Mouse (Mus musculus): ENCODE data around the gene Rbm24. TPM values are rescaled to one million over a fixed set of nuclear protein-coding genes. Genes with fewer than 3 reads are reported as not detected.

The Rbm24 gene
- 0.64 and 0.97 TPM in 2 replicates for polyA plus RNA-seq (2011; ENCODE audit: insufficient read depth, insufficient read length, low read depth, missing spikeins)

DNA sequence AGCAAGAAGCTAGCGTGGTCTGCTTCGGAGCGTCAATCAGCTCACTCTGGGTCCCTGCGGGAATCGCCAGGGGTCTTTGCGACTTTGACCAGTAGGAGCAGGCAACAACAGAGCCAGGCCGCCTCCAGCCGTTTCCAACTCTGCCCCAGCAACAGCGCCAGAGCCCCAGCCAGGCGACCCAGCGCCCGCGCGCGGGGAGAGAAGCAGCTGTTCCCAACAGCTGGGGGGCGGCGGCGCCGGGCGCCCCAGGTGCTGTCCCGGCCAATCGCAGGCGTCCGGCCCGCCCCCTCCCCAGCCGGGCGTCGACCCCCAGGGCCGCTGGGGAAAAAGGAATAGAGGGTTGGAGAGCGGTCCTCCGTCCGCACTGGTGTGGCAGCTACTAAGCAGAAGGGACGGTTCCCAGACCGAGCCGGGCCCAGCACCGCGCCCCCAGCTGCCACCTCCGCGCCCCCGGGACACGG, at the start of gene Rbm24:
Gene Rbm24 (plus strand): TSS at position 294 of the 461 bp plus-strand sequence.
- TF ChIP-seq EP300 (IDR thresholded peaks at IDR 0.05; ENCODE audit: insufficient read depth, low read depth, low read length) (no peak), CTCF (IDR thresholded peaks at IDR 0.05; ENCODE audit: low read depth, low read length) (no peak), POLR2A (IDR thresholded peaks at IDR 0.05; ENCODE audit: insufficient read depth, low read length) (no peak)
- Histone ChIP-seq H3K27me3 (ENCODE audit: control insufficient read depth, insufficient read depth, low read length, poor library complexity, severe bottlenecking) (peaks cover 6% of the 10 kb centered on the region), H3K4me1 (ENCODE audit: control insufficient read depth, insufficient read depth, low read length) (no peaks in the 10 kb centered on the region), H3K9ac (ENCODE audit: low read depth, poor library complexity, severe bottlenecking) (peak within 1 kb of the TSS; percentile 54), H3K4me3 (ENCODE audit: low read depth, low read length) (peak within 1 kb of the TSS; percentile 50), H3K36me3 (ENCODE audit: control insufficient read depth, insufficient read depth, low read length, poor library complexity, severe bottlenecking) (no peaks in the 10 kb centered on the region), H3K9me3 (replicated peaks; ENCODE audit: control insufficient read depth, insufficient read depth, low read length, poor library complexity, severe bottlenecking) (no peaks in the 10 kb centered on the region), H3K27ac (ENCODE audit: insufficient read depth, low read length) (no peak within 1 kb of the TSS)

DNA sequence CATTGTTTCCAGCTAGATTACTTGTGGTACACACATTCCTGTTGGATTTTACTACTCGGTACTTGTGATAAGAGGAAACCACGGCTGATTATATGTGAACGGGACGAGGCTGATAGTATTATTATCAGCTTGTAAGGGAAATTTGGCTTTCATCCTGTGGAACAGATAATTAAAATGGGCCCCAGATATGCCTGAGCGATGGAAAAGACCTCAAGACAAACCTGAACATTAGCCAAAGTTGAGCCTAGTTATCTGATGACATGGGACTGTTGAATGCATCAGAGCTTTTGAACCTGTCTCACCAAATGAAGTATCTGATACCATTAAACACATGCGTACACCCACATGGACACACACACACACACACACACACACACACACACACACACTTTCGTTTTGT, 45.4 kb upstream of the Rbm24 start:
- H3K4me1 ChIP-seq (ENCODE audit: control insufficient read depth, insufficient read depth, low read length): no peaks in the 10 kb centered on the region
- no peak overlapping the region for H3K4me3 ChIP-seq (ENCODE audit: low read depth, low read length)
- no peak overlapping the region for H3K27ac ChIP-seq (ENCODE audit: insufficient read depth, low read length)
- H3K27me3 ChIP-seq (ENCODE audit: control insufficient read depth, insufficient read depth, low read length, poor library complexity, severe bottlenecking): no peaks in the 10 kb centered on the region
- H3K9ac ChIP-seq (ENCODE audit: low read depth, poor library complexity, severe bottlenecking): no peak overlapping the region
- no peak for TF ChIP-seq POLR2A (IDR thresholded peaks at IDR 0.05; ENCODE audit: insufficient read depth, low read length)
- no peak for TF ChIP-seq EP300 (IDR thresholded peaks at IDR 0.05; ENCODE audit: insufficient read depth, low read depth, low read length)
- TF ChIP-seq CTCF (IDR thresholded peaks at IDR 0.05; ENCODE audit: low read depth, low read length): no peak
- peaks cover 9% of the 10 kb centered on the region for H3K9me3 ChIP-seq (replicated peaks; ENCODE audit: control insufficient read depth, insufficient read depth, low read length, poor library complexity, severe bottlenecking)
- no peaks in the 10 kb centered on the region for H3K36me3 ChIP-seq (ENCODE audit: control insufficient read depth, insufficient read depth, low read length, poor library complexity, severe bottlenecking)

DNA sequence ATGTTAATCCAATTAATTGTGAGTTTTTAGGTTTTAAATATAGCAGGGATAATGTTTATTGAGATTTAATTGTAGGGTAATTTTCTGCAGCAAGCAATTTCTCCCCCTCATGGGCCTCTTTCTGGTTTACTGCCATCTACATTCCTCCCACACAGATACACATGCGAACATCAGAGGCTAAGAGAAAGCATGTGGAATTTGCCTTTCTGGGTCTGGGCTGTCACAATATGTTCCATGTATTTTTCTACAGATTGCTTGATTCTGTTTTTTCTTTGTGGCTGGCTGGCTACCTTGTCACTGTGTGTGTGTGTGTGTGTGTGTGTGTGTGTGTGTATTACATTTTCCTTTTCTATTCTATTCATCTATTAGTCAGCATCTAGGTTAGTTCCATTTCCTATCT, 42.9 kb upstream of the Rbm24 start:
- no peak for TF ChIP-seq POLR2A (IDR thresholded peaks at IDR 0.05; ENCODE audit: insufficient read depth, low read length)
- no peak for TF ChIP-seq EP300 (IDR thresholded peaks at IDR 0.05; ENCODE audit: insufficient read depth, low read depth, low read length)
- no peak for TF ChIP-seq CTCF (IDR thresholded peaks at IDR 0.05; ENCODE audit: low read depth, low read length)
- no peak overlapping the region for H3K9ac ChIP-seq (ENCODE audit: low read depth, poor library complexity, severe bottlenecking)
- H3K27me3 ChIP-seq (ENCODE audit: control insufficient read depth, insufficient read depth, low read length, poor library complexity, severe bottlenecking): no peaks in the 10 kb centered on the region
- H3K4me3 ChIP-seq (ENCODE audit: low read depth, low read length): no peak overlapping the region
- no peak overlapping the region for H3K27ac ChIP-seq (ENCODE audit: insufficient read depth, low read length)
- no peaks in the 10 kb centered on the region for H3K4me1 ChIP-seq (ENCODE audit: control insufficient read depth, insufficient read depth, low read length)
- H3K9me3 ChIP-seq (replicated peaks; ENCODE audit: control insufficient read depth, insufficient read depth, low read length, poor library complexity, severe bottlenecking): peaks cover 9% of the 10 kb centered on the region
- no peaks in the 10 kb centered on the region for H3K36me3 ChIP-seq (ENCODE audit: control insufficient read depth, insufficient read depth, low read length, poor library complexity, severe bottlenecking)

- no peak for TF ChIP-seq POLR2A (IDR thresholded peaks at IDR 0.05; ENCODE audit: insufficient read depth, low read length)
- TF ChIP-seq CTCF (IDR thresholded peaks at IDR 0.05; ENCODE audit: low read depth, low read length): no peak
- no peak for TF ChIP-seq EP300 (IDR thresholded peaks at IDR 0.05; ENCODE audit: insufficient read depth, low read depth, low read length)
- H3K36me3 ChIP-seq (ENCODE audit: control insufficient read depth, insufficient read depth, low read length, poor library complexity, severe bottlenecking): no peaks in the 10 kb centered on the region
- H3K4me1 ChIP-seq (ENCODE audit: control insufficient read depth, insufficient read depth, low read length): no peaks in the 10 kb centered on the region
- H3K9me3 ChIP-seq (replicated peaks; ENCODE audit: control insufficient read depth, insufficient read depth, low read length, poor library complexity, severe bottlenecking): peaks cover 10% of the 10 kb centered on the region
- H3K27ac ChIP-seq (ENCODE audit: insufficient read depth, low read length): no peak overlapping the region
- H3K4me3 ChIP-seq (ENCODE audit: low read depth, low read length): no peak overlapping the region
- no peaks in the 10 kb centered on the region for H3K27me3 ChIP-seq (ENCODE audit: control insufficient read depth, insufficient read depth, low read length, poor library complexity, severe bottlenecking)
- H3K9ac ChIP-seq (ENCODE audit: low read depth, poor library complexity, severe bottlenecking): no peak overlapping the region
Observed at GRCm38 (mm10) chr13:46387396-46387795, 30.8 kb upstream of the Rbm24 start.

GRCm38 (mm10) chr13:46391654-46392053, 26.6 kb upstream of the Rbm24 start:
- Histone ChIP-seq H3K36me3 (ENCODE audit: control insufficient read depth, insufficient read depth, low read length, poor library complexity, severe bottlenecking) (no peaks in the 10 kb centered on the region), H3K4me3 (ENCODE audit: low read depth, low read length) (no peak overlapping the region), H3K9me3 (replicated peaks; ENCODE audit: control insufficient read depth, insufficient read depth, low read length, poor library complexity, severe bottlenecking) (no peaks in the 10 kb centered on the region; the same call in 1 of the 2 replicates), H3K4me1 (ENCODE audit: control insufficient read depth, insufficient read depth, low read length) (no peaks in the 10 kb centered on the region), H3K9ac (ENCODE audit: low read depth, poor library complexity, severe bottlenecking) (no peak overlapping the region), H3K27ac (ENCODE audit: insufficient read depth, low read length) (no peak overlapping the region), H3K27me3 (ENCODE audit: control insufficient read depth, insufficient read depth, low read length, poor library complexity, severe bottlenecking) (no peaks in the 10 kb centered on the region)
- TF ChIP-seq EP300 (IDR thresholded peaks at IDR 0.05; ENCODE audit: insufficient read depth, low read depth, low read length): no peak
- TF ChIP-seq POLR2A (IDR thresholded peaks at IDR 0.05; ENCODE audit: insufficient read depth, low read length): no peak
- TF ChIP-seq CTCF (IDR thresholded peaks at IDR 0.05; ENCODE audit: low read depth, low read length): no peak

DNA sequence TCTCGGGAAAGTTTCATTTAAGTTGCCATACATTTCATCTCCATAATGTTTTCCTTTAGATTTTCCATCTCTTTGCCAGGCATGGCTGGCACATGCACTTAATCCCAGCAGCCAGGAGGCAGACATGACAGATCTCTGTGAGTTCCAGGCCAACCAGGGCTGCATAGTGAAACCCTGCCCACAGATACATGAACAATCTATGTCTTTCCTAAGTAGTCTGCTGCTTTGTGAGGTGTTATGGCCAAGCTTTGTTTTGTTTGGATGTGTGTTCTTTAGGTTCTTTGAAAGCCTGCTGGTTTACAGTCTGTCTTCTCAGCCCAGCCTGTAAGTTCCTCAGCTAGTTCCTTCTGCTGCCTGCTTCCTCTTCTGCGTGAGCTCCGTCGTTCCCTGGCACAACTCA, 25.3 kb upstream of the Rbm24 start:
- no peaks in the 10 kb centered on the region for H3K36me3 ChIP-seq (ENCODE audit: control insufficient read depth, insufficient read depth, low read length, poor library complexity, severe bottlenecking)
- no peaks in the 10 kb centered on the region for H3K27me3 ChIP-seq (ENCODE audit: control insufficient read depth, insufficient read depth, low read length, poor library complexity, severe bottlenecking)
- H3K9ac ChIP-seq (ENCODE audit: low read depth, poor library complexity, severe bottlenecking): no peak overlapping the region
- H3K27ac ChIP-seq (ENCODE audit: insufficient read depth, low read length): no peak overlapping the region
- no peaks in the 10 kb centered on the region; the same call in 1 of the 2 replicates for H3K9me3 ChIP-seq (replicated peaks; ENCODE audit: control insufficient read depth, insufficient read depth, low read length, poor library complexity, severe bottlenecking)
- no peaks in the 10 kb centered on the region for H3K4me1 ChIP-seq (ENCODE audit: control insufficient read depth, insufficient read depth, low read length)
- TF ChIP-seq POLR2A (IDR thresholded peaks at IDR 0.05; ENCODE audit: insufficient read depth, low read length): no peak
- no peak for TF ChIP-seq EP300 (IDR thresholded peaks at IDR 0.05; ENCODE audit: insufficient read depth, low read depth, low read length)
- TF ChIP-seq CTCF (IDR thresholded peaks at IDR 0.05; ENCODE audit: low read depth, low read length): no peak
- H3K4me3 ChIP-seq (ENCODE audit: low read depth, low read length): no peak overlapping the region

All from ES-Bruce4 (cell line).